Comparison of ENCODE assay signal across 8 mouse cellular contexts in genomic region chr12:20614766-20615165, GRCm38 (mm10).
A peak's percentile ranks its signal among the peaks of the same experiment; 100 is the strongest.
DNase-seq lines count a peak whose midpoint lies in the region; ATAC-seq and TF ChIP-seq lines count a peak whose summit lies in the region.
"Not testable (repeated sequence)": the region's sequence is repeated elsewhere in the genome, so short reads cannot be mapped to it uniquely, and the experiment has no call there.

No protein-coding gene starts in this region.

- peak; percentile 3 to 13 for DNase-seq in CD8-positive naive resting alpha-beta T cell, adult 2 months (ENCODE audit: low read depth in 2 of 2, low spot score in 2 of 2)
- peak; percentile 24 to 39 for DNase-seq in cerebellum, postnatal 4 days (ENCODE audit: low spot score in 2 of 2)
- DNase-seq in gastrocnemius, adult 2 months, result peak; percentile 81
- peak; percentile 66 to 74 for DNase-seq in layer of hippocampus, adult 18-20 months (ENCODE audit: low spot score in 2 of 2)
- peak; percentile 84 for DNase-seq in neural tube, embryonic 11.5 days (ENCODE audit: low spot score)

- H3K4me1 ChIP-seq in hindbrain, embryonic 12.5 days; liver, embryonic 12.5 days; neural tube, embryonic 11.5 days (ENCODE audit: control insufficient read depth, insufficient read depth, low read length); stomach, embryonic 14.5 days (ENCODE audit: control insufficient read depth, insufficient read depth, low read length): not testable (repeated sequence)

- H3K27ac ChIP-seq in gastrocnemius, adult 2 months; hindbrain, embryonic 12.5 days; liver, embryonic 12.5 days; neural tube, embryonic 11.5 days (ENCODE audit: low read depth, low read length); stomach, embryonic 14.5 days (ENCODE audit: low read length): not testable (repeated sequence)

- not testable (repeated sequence) for H3K9me3 ChIP-seq in hindbrain, embryonic 12.5 days (replicated peaks); liver, embryonic 12.5 days (replicated peaks); neural tube, embryonic 11.5 days (ENCODE audit: control insufficient read depth, low read length); stomach, embryonic 14.5 days (ENCODE audit: control insufficient read depth, low read depth, low read length)

- not testable (repeated sequence) for H3K36me3 ChIP-seq in hindbrain, embryonic 12.5 days; liver, embryonic 12.5 days; neural tube, embryonic 11.5 days (ENCODE audit: control insufficient read depth, insufficient read depth, low read length); stomach, embryonic 14.5 days (ENCODE audit: control insufficient read depth, insufficient read depth, low read length)

- not testable (repeated sequence) for TF ChIP-seq CTCF in gastrocnemius, adult 2 months (IDR thresholded peaks at IDR 0.05)

- not testable (repeated sequence) for H3K9ac ChIP-seq in hindbrain, embryonic 12.5 days; liver, embryonic 12.5 days; neural tube, embryonic 11.5 days (ENCODE audit: low read length); stomach, embryonic 14.5 days (replicated peaks; ENCODE audit: low read depth, low read length)

- peak overlapping the region; percentile 68 for H3K4me3 ChIP-seq in gastrocnemius, adult 2 months
- peak overlapping the region; percentile 36 for H3K4me3 ChIP-seq in hindbrain, embryonic 12.5 days
- H3K4me3 ChIP-seq in liver, embryonic 12.5 days, result peak overlapping the region; percentile 39
- H3K4me3 ChIP-seq in neural tube, embryonic 11.5 days (ENCODE audit: low read depth, low read length), result not testable (repeated sequence)
- H3K4me3 ChIP-seq in stomach, embryonic 14.5 days (ENCODE audit: low read depth, low read length), result peak overlapping the region; percentile 25; the same call in 1 of the 2 replicates

- not testable (repeated sequence) for ATAC-seq in hindbrain, embryonic 12.5 days (ENCODE audit: low FRiP score); liver, embryonic 12.5 days; neural tube, embryonic 11.5 days (ENCODE audit: insufficient read depth, low FRiP score, low TSS enrichment); stomach, embryonic 14.5 days (ENCODE audit: insufficient number of reproducible peaks, insufficient read depth, low FRiP score, low read depth)

- H3K27me3 ChIP-seq in hindbrain, embryonic 12.5 days; liver, embryonic 12.5 days (replicated peaks); neural tube, embryonic 11.5 days (ENCODE audit: control insufficient read depth, insufficient read depth, low read length); stomach, embryonic 14.5 days (ENCODE audit: control insufficient read depth, insufficient read depth, low read length): not testable (repeated sequence)

- 0 out of 2 replicates have a peak overlapping the region, but pooled peaks have one; percentile 21 for H3K4me2 ChIP-seq in hindbrain, embryonic 12.5 days (replicated peaks)
- H3K4me2 ChIP-seq in liver, embryonic 12.5 days, result peak overlapping the region; percentile 44
- H3K4me2 ChIP-seq in neural tube, embryonic 11.5 days (ENCODE audit: low read depth); stomach, embryonic 14.5 days (replicated peaks; ENCODE audit: low read depth, low read length): not testable (repeated sequence)

- intact Hi-C loops in gastrocnemius, adult 2 months (cut with DNase I), result not testable (repeated sequence)

- 2% methylated on average over 6 of the region's 39 CpGs for WGBS in hindbrain, embryonic 12.5 days
- WGBS in liver, embryonic 12.5 days (ENCODE audit: insufficient replicate concordance), result under 1% methylated on average over 22 of the region's 39 CpGs
- under 1% methylated on average over 23 of the region's 39 CpGs for WGBS in neural tube, embryonic 11.5 days
- WGBS in stomach, embryonic 14.5 days, result under 1% methylated on average over 24 of the region's 39 CpGs

Comparison
In these comparisons a context has a peak if more than half of its experiments do, and no peak if none do; other contexts are left out.
1. DNase-seq: peak in every context shown above with its lines; median percentile 84 in neural tube, embryonic 11.5 days; 81 in gastrocnemius, adult 2 months; 70 in layer of hippocampus, adult 18-20 months; 32 in cerebellum, postnatal 4 days; 8 in CD8-positive naive resting alpha-beta T cell, adult 2 months.